Mouse (Mus musculus): ENCODE measurements around the gene Tubgcp2. TPM values are rescaled to one million over a fixed set of nuclear protein-coding genes. Genes with fewer than 3 reads are reported as not detected.

The Tubgcp2 gene
- polyA plus RNA-seq, 1 experiment from 2014 or later, result 43.8 TPM

DNA sequence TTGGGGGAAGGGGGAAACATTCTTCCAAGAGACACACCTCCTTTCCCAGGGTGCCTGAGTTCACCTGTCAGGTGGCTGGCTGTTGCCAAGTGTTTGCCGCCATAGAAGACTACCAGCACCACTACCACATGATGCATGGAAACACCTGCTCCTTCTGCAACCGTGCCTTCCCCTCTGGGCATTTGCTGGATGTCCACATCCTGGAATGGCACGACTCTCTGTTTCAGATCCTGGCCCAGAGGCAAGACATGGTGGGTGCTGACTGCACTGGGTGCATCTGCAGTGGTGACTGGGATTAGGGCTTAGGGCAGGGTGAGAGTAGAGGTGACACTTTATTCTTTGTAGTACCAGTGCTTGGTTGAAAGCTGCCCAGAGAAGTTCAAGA is 694 bp upstream of the Tubgcp2 start:
- Histone ChIP-seq H3K4me2 (peak overlapping the region; percentile 86), H3K36me3 (peaks cover 8% of the 10 kb centered on the region; the same call in 1 of the 2 replicates), H3K27me3 (replicated peaks) (no peaks in the 10 kb centered on the region), H3K9ac (no peak overlapping the region), H3K9me3 (no peaks in the 10 kb centered on the region), H3K27ac (no peak overlapping the region), H3K4me1 (peaks cover 8% of the 10 kb centered on the region), H3K4me3 (replicated peaks) (peak overlapping the region; percentile 73)
- ATAC-seq (ENCODE audit: insufficient read depth, low FRiP score, low read depth), result no peak
- 45% methylated on average over 3 of the region's 3 CpGs for WGBS

DNA sequence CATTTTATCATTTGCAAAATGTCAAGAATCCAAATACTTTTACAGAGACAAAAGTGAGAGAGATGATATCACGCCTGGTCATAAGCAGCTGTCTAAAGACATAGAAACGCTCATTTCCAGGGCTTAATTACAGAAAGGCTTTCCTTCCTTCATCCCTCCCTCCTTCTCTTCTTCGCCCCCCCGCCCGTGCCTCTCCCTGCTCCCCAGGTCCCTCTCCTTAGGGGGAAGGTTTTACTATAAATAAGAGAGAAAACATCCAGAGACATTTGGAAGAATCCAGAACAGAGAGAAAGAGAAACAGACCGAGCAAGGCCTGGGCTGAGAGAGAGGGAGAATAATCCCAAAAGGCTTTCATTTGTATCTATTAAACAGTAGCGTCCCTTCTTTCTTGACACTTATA is 1.0 kb downstream of the Tubgcp2 start:
- Histone ChIP-seq H3K27me3 (replicated peaks) (no peaks in the 10 kb centered on the region), H3K9ac (peak overlapping the region; percentile 64), H3K4me1 (peaks cover 8% of the 10 kb centered on the region), H3K27ac (peak overlapping the region; percentile 84), H3K36me3 (peaks cover 19% of the 10 kb centered on the region), H3K4me2 (peak overlapping the region; percentile 86), H3K4me3 (replicated peaks) (peak overlapping the region; percentile 73), H3K9me3 (no peaks in the 10 kb centered on the region)
- ATAC-seq (ENCODE audit: insufficient read depth, low FRiP score, low read depth), result no peak
- 12% methylated on average over 7 of the region's 7 CpGs for WGBS

DNA sequence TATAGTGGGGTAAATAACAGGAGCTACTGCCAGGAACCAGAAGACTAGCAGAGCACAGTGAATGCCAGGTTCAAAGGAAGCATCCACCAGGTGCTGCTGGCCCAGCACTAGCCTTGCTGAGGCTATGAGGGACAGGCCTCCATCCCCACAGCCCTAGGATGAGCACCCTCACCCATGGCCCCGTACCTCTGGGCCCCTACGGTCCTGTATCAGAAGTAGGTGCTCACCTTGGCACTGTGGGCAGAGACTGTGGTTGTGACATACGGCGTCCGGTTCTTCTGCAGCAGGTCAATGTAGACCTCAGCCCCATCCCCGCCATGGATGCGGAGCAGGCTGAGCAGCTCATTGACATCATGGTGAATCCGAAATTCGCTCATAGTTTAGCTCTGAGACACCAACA is 3.1 kb downstream of the Tubgcp2 start:
- no peak for ATAC-seq (ENCODE audit: insufficient read depth, low FRiP score, low read depth)
- Histone ChIP-seq H3K4me1 (peaks cover 8% of the 10 kb centered on the region), H3K9me3 (no peaks in the 10 kb centered on the region), H3K36me3 (peaks cover 34% of the 10 kb centered on the region), H3K27me3 (replicated peaks) (no peaks in the 10 kb centered on the region), H3K4me2 (no peak overlapping the region), H3K4me3 (replicated peaks) (no peak overlapping the region), H3K27ac (no peak overlapping the region), H3K9ac (no peak overlapping the region)
- 98% methylated on average over 9 of the region's 9 CpGs for WGBS

DNA sequence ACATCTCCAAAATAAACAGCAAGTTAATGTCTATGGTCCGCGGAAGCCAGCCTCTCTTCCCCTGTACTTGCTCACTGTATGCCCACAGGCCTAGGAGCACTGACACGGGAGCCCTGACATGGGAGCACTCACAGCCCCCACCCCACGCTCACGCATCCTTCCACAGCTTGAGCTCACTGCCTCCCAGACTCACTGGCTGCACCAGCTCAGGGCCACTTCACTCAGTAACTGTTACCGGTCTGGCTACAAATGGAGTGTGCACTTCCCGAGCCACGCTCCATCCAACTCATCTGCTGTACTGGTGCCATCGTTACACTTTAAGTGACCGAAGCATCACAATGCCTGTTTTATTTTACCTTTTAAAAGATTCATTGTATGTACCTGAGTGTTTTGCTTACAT is 4.1 kb downstream of the Tubgcp2 start:
- H3K4me1 ChIP-seq, result peaks cover 7% of the 10 kb centered on the region
- H3K36me3 ChIP-seq, result peaks cover 40% of the 10 kb centered on the region
- ATAC-seq (ENCODE audit: insufficient read depth, low FRiP score, low read depth), result no peak
- H3K9ac ChIP-seq, result no peak overlapping the region
- H3K4me2 ChIP-seq, result no peak overlapping the region
- H3K27me3 ChIP-seq (replicated peaks), result no peaks in the 10 kb centered on the region
- H3K27ac ChIP-seq, result no peak overlapping the region
- H3K4me3 ChIP-seq (replicated peaks), result no peak overlapping the region
- no peaks in the 10 kb centered on the region for H3K9me3 ChIP-seq
- WGBS, result 96% methylated on average over 10 of the region's 10 CpGs

DNA sequence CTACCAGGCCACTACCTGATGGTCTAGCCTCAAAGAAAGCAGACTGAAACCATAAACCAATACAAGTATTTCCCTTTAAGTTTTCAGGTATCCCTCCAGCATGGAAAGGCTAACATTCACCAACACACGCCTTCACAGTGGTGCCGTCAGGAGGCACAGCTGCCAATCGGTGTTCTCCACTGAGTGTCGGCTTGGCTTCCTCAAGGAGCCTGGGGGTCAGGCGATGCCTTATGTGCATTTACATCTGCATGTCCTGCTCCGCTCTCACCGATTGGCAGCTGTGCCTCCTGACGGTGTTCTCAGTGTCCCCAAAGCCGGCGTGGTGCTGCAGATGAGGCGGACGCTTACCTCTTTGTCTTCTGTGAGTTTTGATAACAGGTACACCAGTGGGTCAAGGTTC is 4.7 kb downstream of the Tubgcp2 start:
- WGBS, result 95% methylated on average over 12 of the region's 12 CpGs
- ATAC-seq (ENCODE audit: insufficient read depth, low FRiP score, low read depth), result no peak
- H3K9me3 ChIP-seq, result no peaks in the 10 kb centered on the region
- H3K4me2 ChIP-seq, result no peak overlapping the region
- H3K36me3 ChIP-seq, result peaks cover 40% of the 10 kb centered on the region
- H3K4me3 ChIP-seq (replicated peaks), result no peak overlapping the region
- H3K9ac ChIP-seq, result no peak overlapping the region
- no peak overlapping the region for H3K27ac ChIP-seq
- no peaks in the 10 kb centered on the region for H3K27me3 ChIP-seq (replicated peaks)
- H3K4me1 ChIP-seq, result peaks cover 1% of the 10 kb centered on the region

DNA sequence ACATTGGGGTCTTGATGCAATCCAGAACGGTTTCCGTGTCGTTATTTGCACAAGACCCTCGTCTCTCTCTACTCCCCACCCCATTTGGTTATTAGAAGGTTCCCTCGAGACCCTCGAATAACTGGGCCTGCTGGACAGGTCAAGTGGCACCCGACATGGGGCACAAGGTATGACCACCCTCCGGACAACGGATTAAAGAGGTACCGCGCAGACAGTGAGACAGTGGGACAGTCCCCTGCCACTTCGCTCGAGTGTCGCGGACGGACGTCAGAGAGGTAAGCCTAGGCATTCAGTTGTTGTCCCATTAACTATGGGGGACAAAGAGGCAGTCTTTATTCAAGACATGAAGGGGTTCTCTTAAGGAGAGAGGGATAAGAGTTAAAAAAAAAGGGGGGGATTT is 25.1 kb downstream of the Tubgcp2 start:
- no peaks in the 10 kb centered on the region for H3K4me1 ChIP-seq
- H3K9ac ChIP-seq, result no peak overlapping the region
- 0 out of 2 replicates have a peak, but pooled peaks cover 7% of the 10 kb centered on the region for H3K36me3 ChIP-seq
- H3K27ac ChIP-seq, result no peak overlapping the region
- 94% methylated on average over 17 of the region's 17 CpGs for WGBS
- H3K9me3 ChIP-seq, result no peaks in the 10 kb centered on the region
- H3K27me3 ChIP-seq (replicated peaks), result no peaks in the 10 kb centered on the region
- no peak overlapping the region for H3K4me2 ChIP-seq
- ATAC-seq (ENCODE audit: insufficient read depth, low FRiP score, low read depth), result no peak
- no peak overlapping the region for H3K4me3 ChIP-seq (replicated peaks)

DNA sequence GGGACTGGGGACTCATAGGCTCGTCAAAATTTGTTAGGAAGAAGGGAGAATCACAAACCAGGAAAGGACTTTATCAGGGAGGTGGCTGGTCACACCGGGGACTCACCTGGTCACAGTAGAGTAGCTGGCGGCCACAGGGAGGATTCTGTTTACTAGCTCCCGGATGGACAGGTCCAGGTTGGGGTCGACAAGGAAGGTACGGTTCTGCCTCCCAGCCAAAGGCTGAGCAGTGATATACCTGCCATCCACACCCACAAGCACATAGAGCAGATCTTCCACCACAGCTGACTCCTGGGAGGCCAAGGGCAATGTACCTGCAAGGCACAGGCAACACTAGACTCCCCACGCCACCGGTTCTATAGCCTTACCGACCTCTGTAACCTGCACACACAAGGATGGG is 28.7 kb downstream of the Tubgcp2 start:
- no peak overlapping the region for H3K9ac ChIP-seq
- no peaks in the 10 kb centered on the region for H3K4me1 ChIP-seq
- H3K27ac ChIP-seq, result no peak overlapping the region
- H3K9me3 ChIP-seq, result no peaks in the 10 kb centered on the region
- no peak for ATAC-seq (ENCODE audit: insufficient read depth, low FRiP score, low read depth)
- H3K4me2 ChIP-seq, result no peak overlapping the region
- no peaks in the 10 kb centered on the region for H3K27me3 ChIP-seq (replicated peaks)
- peaks cover 27% of the 10 kb centered on the region for H3K36me3 ChIP-seq
- H3K4me3 ChIP-seq (replicated peaks), result no peak overlapping the region
- 90% methylated on average over 9 of the region's 9 CpGs for WGBS

DNA sequence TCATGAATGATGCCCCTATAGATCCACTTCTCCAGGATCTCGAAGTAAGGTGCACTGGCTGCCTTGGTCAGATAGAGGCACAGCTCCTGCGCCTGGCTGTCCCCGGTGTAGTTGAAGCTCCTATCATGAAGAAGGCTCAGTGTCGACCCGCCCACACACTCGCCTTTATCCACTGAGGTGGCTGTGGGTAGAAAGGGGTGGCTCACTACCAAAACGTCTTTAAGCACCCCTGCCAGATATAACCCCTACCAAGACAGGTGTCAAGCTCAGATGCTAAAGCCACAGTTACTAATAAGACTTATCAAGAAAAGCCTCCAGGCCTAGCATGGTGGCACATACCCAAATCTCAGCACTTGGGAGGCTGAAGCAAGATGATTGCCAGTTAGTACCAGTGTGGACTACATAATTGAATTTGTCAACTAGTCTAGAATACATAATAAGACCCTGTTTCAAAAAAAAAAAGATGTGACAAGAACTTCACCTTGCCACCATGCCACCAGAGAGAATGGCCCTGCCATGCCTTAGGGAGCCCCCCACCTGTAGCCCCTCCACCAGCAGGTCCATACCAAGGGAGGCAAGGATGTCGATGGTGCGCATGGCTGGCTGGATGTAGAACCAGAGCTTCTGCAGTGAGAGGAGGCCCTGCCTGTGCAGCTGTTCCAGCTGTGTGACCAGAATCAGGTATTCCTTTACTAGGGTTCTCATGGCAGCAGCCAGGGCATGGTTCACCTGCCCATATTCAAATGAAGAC is 29.4 kb downstream of the Tubgcp2 start:
- Histone ChIP-seq H3K36me3 (peaks cover 27% of the 10 kb centered on the region), H3K27me3 (replicated peaks) (no peaks in the 10 kb centered on the region), H3K9ac (no peak overlapping the region), H3K4me2 (no peak overlapping the region), H3K4me3 (replicated peaks) (no peak overlapping the region), H3K27ac (no peak overlapping the region), H3K9me3 (no peaks in the 10 kb centered on the region), H3K4me1 (no peaks in the 10 kb centered on the region)
- ATAC-seq (ENCODE audit: insufficient read depth, low FRiP score, low read depth), result no peak
- 91% methylated on average over 9 of the region's 9 CpGs for WGBS

DNA sequence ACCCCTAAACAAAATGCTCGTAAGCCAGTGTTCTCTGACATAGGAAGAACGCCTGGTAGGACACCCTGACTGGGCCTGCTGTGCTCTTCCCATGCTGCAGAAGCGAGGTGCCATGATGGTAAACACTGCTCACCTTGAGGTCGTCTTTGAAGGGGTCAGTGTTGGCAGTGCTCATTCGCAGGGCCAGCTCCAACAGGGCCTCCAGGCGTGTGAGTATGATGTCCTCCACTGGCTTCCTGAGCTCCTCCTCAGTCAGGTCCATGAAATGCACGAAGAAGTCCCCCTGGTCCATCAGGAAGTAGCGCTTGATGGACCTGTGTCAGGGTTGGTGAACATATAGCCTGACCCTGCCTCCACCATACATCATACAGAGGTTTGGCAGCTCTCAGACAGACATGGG is 31.8 kb downstream of the Tubgcp2 start:
- Histone ChIP-seq H3K9me3 (no peaks in the 10 kb centered on the region), H3K4me1 (no peaks in the 10 kb centered on the region), H3K4me3 (replicated peaks) (no peak overlapping the region), H3K36me3 (peaks cover 41% of the 10 kb centered on the region), H3K4me2 (no peak overlapping the region), H3K27me3 (replicated peaks) (no peaks in the 10 kb centered on the region), H3K27ac (no peak overlapping the region), H3K9ac (no peak overlapping the region)
- WGBS, result 89% methylated on average over 8 of the region's 8 CpGs
- no peak for ATAC-seq (ENCODE audit: insufficient read depth, low FRiP score, low read depth)

DNA sequence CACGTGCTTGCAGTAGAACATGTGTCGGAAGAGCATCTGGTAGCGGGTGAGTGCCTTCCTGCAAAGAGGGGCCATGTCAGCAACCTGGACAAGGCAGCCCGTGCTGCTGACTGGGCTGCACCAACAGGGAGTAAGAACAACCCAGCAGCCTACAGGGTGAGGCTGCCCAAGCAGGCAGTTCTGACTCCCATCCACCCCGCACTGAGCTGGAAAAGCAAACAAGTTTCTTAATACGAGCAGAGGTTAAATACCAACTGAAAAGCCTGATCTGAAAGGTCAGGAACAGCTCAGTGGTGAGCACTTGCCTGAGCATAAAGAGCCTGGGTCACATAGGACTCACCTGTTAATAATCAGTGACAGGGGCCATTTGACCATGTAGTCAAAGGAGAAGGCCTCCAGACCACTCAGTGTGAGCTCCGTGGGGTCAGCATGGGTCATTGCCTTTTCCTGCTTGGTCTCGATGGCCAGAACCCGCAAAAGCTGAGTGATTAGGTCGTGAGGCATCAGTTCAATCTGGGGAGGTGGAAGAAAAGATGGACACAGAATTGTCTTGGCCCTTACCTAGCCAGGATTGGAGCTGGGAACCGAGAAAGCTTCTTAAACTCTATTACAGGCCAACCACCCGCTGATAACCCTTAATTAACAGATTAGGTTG is 35.3 kb downstream of the Tubgcp2 start:
- H3K27me3 ChIP-seq (replicated peaks), result no peaks in the 10 kb centered on the region
- no peak overlapping the region for H3K27ac ChIP-seq
- H3K4me2 ChIP-seq, result no peak overlapping the region
- peaks cover 54% of the 10 kb centered on the region for H3K36me3 ChIP-seq
- no peak overlapping the region for H3K9ac ChIP-seq
- 79% methylated on average over 12 of the region's 12 CpGs for WGBS
- H3K4me3 ChIP-seq (replicated peaks), result no peak overlapping the region
- no peaks in the 10 kb centered on the region for H3K4me1 ChIP-seq
- ATAC-seq (ENCODE audit: insufficient read depth, low FRiP score, low read depth), result no peak
- no peaks in the 10 kb centered on the region for H3K9me3 ChIP-seq

DNA sequence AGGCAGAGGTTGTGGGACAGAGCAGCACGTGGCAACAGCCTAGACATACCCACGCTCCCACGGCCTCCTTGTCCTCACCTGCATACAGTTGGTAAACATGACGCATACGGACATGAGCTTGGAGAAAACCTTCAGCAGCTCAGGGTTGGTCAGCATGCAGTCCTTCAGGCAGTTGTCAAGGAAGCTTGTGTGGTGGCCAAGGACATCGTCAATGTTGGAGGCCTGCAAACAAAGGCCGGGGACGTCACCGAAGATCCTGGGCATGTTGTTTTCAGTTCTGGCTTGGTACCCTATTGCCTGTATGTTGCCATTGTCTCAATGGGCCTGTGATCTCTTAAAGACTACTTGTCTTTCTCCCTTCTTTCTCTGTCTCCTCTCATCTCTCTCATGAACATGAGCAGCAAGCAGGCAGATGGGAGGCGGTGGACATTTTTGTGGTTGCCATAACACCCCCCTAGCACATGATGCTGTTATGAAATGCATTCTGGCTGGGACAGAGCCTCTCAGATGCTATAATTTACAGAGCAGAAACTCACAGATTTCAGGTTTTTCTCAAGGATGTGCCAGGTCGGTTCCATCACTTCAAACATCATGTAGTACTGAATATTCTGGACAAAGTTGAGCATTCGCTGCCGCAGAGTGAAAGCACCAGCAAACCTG is 37.6 kb downstream of the Tubgcp2 start:
- H3K27ac ChIP-seq, result no peak overlapping the region
- no peak overlapping the region for H3K4me3 ChIP-seq (replicated peaks)
- no peaks in the 10 kb centered on the region for H3K27me3 ChIP-seq (replicated peaks)
- no peak overlapping the region for H3K4me2 ChIP-seq
- ATAC-seq (ENCODE audit: insufficient read depth, low FRiP score, low read depth), result no peak
- 90% methylated on average over 13 of the region's 13 CpGs for WGBS
- no peak overlapping the region for H3K9ac ChIP-seq
- no peaks in the 10 kb centered on the region for H3K9me3 ChIP-seq
- H3K4me1 ChIP-seq, result no peaks in the 10 kb centered on the region
- H3K36me3 ChIP-seq, result peaks cover 36% of the 10 kb centered on the region

DNA sequence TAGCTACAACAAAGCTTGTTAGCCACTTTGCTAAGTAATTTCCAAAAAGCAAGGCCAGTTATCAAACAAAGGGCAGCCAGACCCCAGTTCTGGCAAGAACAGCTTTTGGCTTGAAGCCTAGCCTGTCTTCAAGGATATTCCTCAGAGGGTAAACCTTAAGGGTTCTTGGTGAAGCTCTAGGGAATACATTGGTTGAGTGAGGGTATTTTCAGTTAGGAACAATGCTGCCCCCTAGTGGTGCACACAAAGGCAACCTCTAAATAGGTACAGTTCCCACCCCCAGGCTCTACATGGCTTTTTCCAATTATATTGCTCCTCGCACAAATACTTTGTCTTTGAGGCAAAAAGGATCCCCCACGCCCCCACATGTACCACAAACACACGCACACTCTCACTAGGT is 41.8 kb downstream of the Tubgcp2 start:
- H3K9me3 ChIP-seq, result no peaks in the 10 kb centered on the region
- H3K27me3 ChIP-seq (replicated peaks), result no peaks in the 10 kb centered on the region
- no peak overlapping the region for H3K4me3 ChIP-seq (replicated peaks)
- no peak overlapping the region for H3K27ac ChIP-seq
- 40% methylated on average over 3 of the region's 3 CpGs for WGBS
- H3K9ac ChIP-seq, result no peak overlapping the region
- H3K4me1 ChIP-seq, result no peaks in the 10 kb centered on the region
- H3K4me2 ChIP-seq, result no peak overlapping the region
- no peak for ATAC-seq (ENCODE audit: insufficient read depth, low FRiP score, low read depth)
- peaks cover 22% of the 10 kb centered on the region for H3K36me3 ChIP-seq
